Mouse (Mus musculus) MEL (cell line): Measurements from ENCODE around the gene Lrrn4cl.

Experiments used
- CTCF ChIP-seq, 3 experiments: IDR thresholded peaks in 2 of 3; conservative IDR thresholded peaks in 1 of 3; 2 replicates each; pipeline ENCODE4 v1.5.1; 2011 to 2012; ENCODE audit warnings: low read length in 3 of 3, low read depth in 2 of 3, mild to moderate bottlenecking in 2 of 3, improper control_type of control experiment in 1 of 3, inconsistent platforms in 1 of 3, mixed read lengths in 1 of 3, moderate library complexity in 1 of 3; ENCODE audit not compliant: control insufficient read depth in 1 of 3, insufficient read depth in 1 of 3, poor library complexity in 1 of 3, severe bottlenecking in 1 of 3
- GABPA ChIP-seq: IDR thresholded peaks from 2 replicates; pipeline ENCODE4 v1.6.1; 2012; ENCODE audit warnings: low read depth, mild to moderate bottlenecking, inconsistent platforms, low read length, improper control_type of control experiment, moderate library complexity
- GATA1 ChIP-seq: IDR thresholded peaks from 2 replicates; pipeline ENCODE4 v1.6.1; 2011; ENCODE audit warnings: low read depth, low read length, improper control_type of control experiment
- MXI1 ChIP-seq: IDR thresholded peaks from 2 replicates; pipeline ENCODE4 v1.6.1; 2011; ENCODE audit warnings: mild to moderate bottlenecking, low read depth, low read length, improper control_type of control experiment
- TBP ChIP-seq: IDR thresholded peaks from 2 replicates; pipeline ENCODE4 v1.8.0; 2011; ENCODE audit warnings: low read depth, low read length, improper control_type of control experiment
- TCF12 ChIP-seq: IDR thresholded peaks from 2 replicates; pipeline ENCODE4 v1.6.1; 2014; ENCODE audit warnings: low read depth, mild to moderate bottlenecking, inconsistent platforms, low read length, improper control_type of control experiment, moderate library complexity

DNA sequence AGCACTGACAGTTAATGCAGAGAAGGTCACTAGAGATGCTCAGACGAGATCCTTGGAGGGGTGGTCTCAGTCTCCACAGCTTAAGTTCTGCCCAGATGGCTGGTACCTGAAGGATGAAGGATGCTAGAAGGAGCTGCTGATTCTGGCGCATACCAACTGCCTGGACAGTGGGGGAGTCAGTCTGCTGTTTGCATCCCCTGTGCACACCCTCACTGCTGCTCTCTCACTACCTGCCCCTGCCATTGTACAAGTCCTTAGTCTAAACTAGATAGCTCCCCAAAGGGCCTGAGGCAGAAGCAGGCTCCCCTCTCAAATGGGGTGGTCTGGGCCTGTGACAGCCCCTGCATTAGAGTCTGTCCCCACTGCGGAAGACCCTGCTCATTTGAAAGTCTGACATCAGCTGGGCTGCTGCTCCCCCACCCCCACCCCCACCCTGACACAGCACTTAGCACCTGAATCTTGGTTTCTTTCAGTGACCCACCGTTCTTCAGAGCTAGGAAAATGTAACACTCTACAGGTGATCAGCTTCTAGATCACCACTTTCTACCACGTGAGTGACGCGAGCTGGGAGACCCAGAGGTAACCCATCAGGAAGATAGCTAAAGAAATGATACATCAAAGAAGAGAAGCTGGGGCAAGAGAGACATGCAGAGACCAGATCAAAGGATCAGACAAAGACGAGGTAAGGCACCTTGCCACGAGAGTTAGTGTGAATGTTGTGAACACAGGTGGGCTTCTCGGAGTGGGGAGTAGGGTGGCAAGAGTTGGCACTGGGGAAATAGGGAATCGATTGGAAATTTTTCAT is 11.3 kb upstream of the Lrrn4cl start, which contains the start of gene Gng3:
- TF ChIP-seq TBP (no peak), CTCF (IDR thresholded peaks at IDR 0.05 in 2 of 3, conservative IDR thresholded peaks at IDR 0.05 in 1 of 3; ENCODE audit: control insufficient read depth in 1 of 3, insufficient read depth in 1 of 3, low read depth in 2 of 3, low read length in 3 of 3, poor library complexity in 1 of 3, severe bottlenecking in 1 of 3) (no peak), GABPA (no peak), GATA1 (no peak), MXI1 (no peak), TCF12 (no peak)
